Mouse (Mus musculus) liver, embryonic 14.5 days (tissue): Measurements from ENCODE around the gene Atp2a3. TPM values are rescaled to one million over a fixed set of nuclear protein-coding genes. Genes with fewer than 3 reads are reported as not detected.
A peak's percentile ranks its signal among the peaks of the same experiment; 100 is the strongest.

Source experiments
- ATAC-seq: fragments of 200-750 bp; cut with Nextera tagmentation; 2 replicates; pipeline ENCODE4 v1.8.0; 2017; ENCODE audit warnings: moderate number of reproducible peaks, mild to moderate bottlenecking, moderate library complexity; ENCODE audit not compliant: insufficient read depth
- DNase-seq, 3 experiments: peaks; one replicate each; pipeline ENCODE4 v3.0.0-alpha.2; 2012 to 2013; ENCODE audit warnings: low read depth in 3 of 3, low spot score in 3 of 3
- H3K27ac ChIP-seq: fragments of 300-500 bp; sonication (generic); 2 replicates; pipeline ENCODE4 v1.5.1; 2014; ENCODE audit warnings: moderate library complexity, mild to moderate bottlenecking, control low read depth, inconsistent platforms
- H3K27me3 ChIP-seq: fragments of 300-500 bp; sonication (generic); 2 replicates; pipeline ENCODE4 v1.6.1; 2014; ENCODE audit warnings: mild to moderate bottlenecking, low read length, moderate library complexity; ENCODE audit not compliant: control insufficient read depth, insufficient read depth
- H3K36me3 ChIP-seq: fragments of 300-500 bp; sonication (generic); replicated peaks from 2 replicates; pipeline ENCODE4 v1.6.1; 2014; ENCODE audit warnings: low read depth; ENCODE audit not compliant: control insufficient read depth, insufficient read depth
- H3K4me1 ChIP-seq, 2 experiments: fragments of 200-500 bp in 1 of 2; fragments of 300-500 bp in 1 of 2; sonication (generic) in 1 of 2; replicated peaks; 2 replicates each; pipeline ENCODE4 v1.6.1; 2012 to 2014; ENCODE audit warnings: antibody characterized with exemption in 1 of 2, inconsistent platforms in 1 of 2, low read length in 1 of 2; ENCODE audit not compliant: control insufficient read depth in 2 of 2, insufficient read depth in 2 of 2
- H3K4me2 ChIP-seq: fragments of 300-500 bp; sonication (generic); 2 replicates; pipeline ENCODE4 v1.6.1; 2014; ENCODE audit warnings: low read depth, mild to moderate bottlenecking, control low read depth, moderate library complexity
- H3K4me3 ChIP-seq, 2 experiments: fragments of 200-500 bp in 1 of 2; fragments of 300-500 bp in 1 of 2; sonication (generic) in 1 of 2; 2 replicates each; pipeline ENCODE4 v1.5.1; 2012 to 2014; ENCODE audit warnings: low read depth in 2 of 2, low read length in 2 of 2, mild to moderate bottlenecking in 2 of 2, control low read depth in 1 of 2, inconsistent platforms in 1 of 2, moderate library complexity in 1 of 2; ENCODE audit not compliant: insufficient read depth in 1 of 2
- H3K9ac ChIP-seq: fragments of 300-500 bp; sonication (generic); replicated peaks from 2 replicates; pipeline ENCODE4 v1.6.1; 2014; ENCODE audit warnings: mild to moderate bottlenecking, control low read depth, moderate library complexity
- H3K9me3 ChIP-seq: fragments of 300-500 bp; sonication (generic); 2 replicates; pipeline ENCODE4 v1.6.1; 2016; ENCODE audit warnings: low read length, mixed read lengths; ENCODE audit not compliant: control insufficient read depth
- CTCF ChIP-seq: IDR thresholded peaks from 2 replicates; pipeline ENCODE4 v1.5.1; 2016; ENCODE audit warnings: antibody characterized with exemption, low read depth, control low read depth
- EP300 ChIP-seq: IDR thresholded peaks from 2 replicates; pipeline ENCODE4 v1.6.1; 2016; ENCODE audit warnings: antibody characterized with exemption, low read depth
- WGBS: fragments of 180-500 bp; shearing (Covaris S2); extraction: QIAGEN DNeasy Blood & Tissue Kit; methylation state at CpG from one replicate; pipeline ENCODE4 v1.1.7; 2014; ENCODE audit not compliant: insufficient replicate concordance; 5-methylcytosine and 5-hydroxymethylcytosine counted together
- polyA plus RNA-seq, 2 experiments: library from polyadenylated mRNA; depleted of rRNA in 1 of 2; stranded (reverse) in 1 of 2; unstranded in 1 of 2; fragments of >200 nt; fragmentation: Nextera tagmentation in 1 of 2; extraction: Ambion mirVana in 1 of 2; gene quantifications; 2 replicates each; pipeline versions ENCODE4 v1.2.1 to v1.2.3; 2012 to 2014

Gene Atp2a3
- polyA plus RNA-seq, 2 experiments = 6.4 to 6.7 TPM

DNA sequence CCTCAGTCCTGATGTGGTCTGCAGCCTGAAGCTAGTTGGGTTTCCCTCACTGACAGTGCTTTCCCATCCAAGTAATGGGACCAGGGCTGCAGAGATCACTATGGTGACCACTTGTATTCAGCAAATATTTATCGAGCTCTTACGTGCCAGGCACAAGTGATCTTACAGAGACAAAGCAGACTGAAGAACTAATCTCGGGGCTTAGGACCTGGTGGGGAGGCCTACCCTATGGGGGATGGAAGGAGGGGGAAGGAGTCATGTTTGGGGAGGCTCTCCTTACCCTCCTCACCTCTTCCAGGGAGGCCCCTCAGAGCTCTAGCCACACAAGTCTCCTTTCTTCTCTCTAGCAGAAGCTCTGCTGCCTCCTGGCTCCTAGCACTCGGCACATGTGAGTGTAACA lies 62.9 kb downstream of the Atp2a3 start:
- Histone ChIP-seq H3K4me2 (no peak overlapping the region), H3K4me3 (no peak overlapping the region), H3K4me1 (peaks cover 0 to 15% of the 10 kb centered on the region in 2 experiments; a peak in 2 of 4 replicates), H3K36me3 (no peaks in the 10 kb centered on the region), H3K9ac (no peak overlapping the region), H3K27ac (no peak overlapping the region), H3K9me3 (no peaks in the 10 kb centered on the region), H3K27me3 (peaks cover 19% of the 10 kb centered on the region)
- ATAC-seq = no peak
- DNase-seq = no peak
- TF ChIP-seq CTCF (no peak), EP300 (no peak)
- 53% methylated on average over 4 of the region's 4 CpGs for WGBS

GRCm38 (mm10) chr11:73024236-73024904 lies 63.4 kb downstream of the Atp2a3 start:
- TF ChIP-seq EP300 (no peak), CTCF (no peak)
- Histone ChIP-seq H3K4me1 (peaks cover 0 to 15% of the 10 kb centered on the region in 2 experiments; a peak in 2 of 4 replicates), H3K9ac (no peak overlapping the region), H3K4me2 (no peak overlapping the region), H3K27ac (no peak overlapping the region), H3K36me3 (no peaks in the 10 kb centered on the region), H3K4me3 (no peak overlapping the region), H3K9me3 (no peaks in the 10 kb centered on the region), H3K27me3 (peaks cover 15% of the 10 kb centered on the region)
- WGBS = 22% methylated on average over 7 of the region's 7 CpGs
- DNase-seq (peak in 1 of 3 experiments; percentile 34), ATAC-seq (peak; percentile 57)

GRCm38 (mm10) chr11:73026961-73027360 lies 66.0 kb downstream of the Atp2a3 start:
- H3K4me2 ChIP-seq = no peak overlapping the region
- no peak overlapping the region for H3K9ac ChIP-seq
- no peaks in the 10 kb centered on the region for H3K27me3 ChIP-seq
- 49% methylated on average over 8 of the region's 8 CpGs for WGBS
- H3K9me3 ChIP-seq = no peaks in the 10 kb centered on the region
- peaks cover 0 to 19% of the 10 kb centered on the region in 2 experiments; a peak in 2 of 4 replicates for H3K4me1 ChIP-seq
- H3K36me3 ChIP-seq = no peaks in the 10 kb centered on the region
- no peak for TF ChIP-seq CTCF
- TF ChIP-seq EP300 = no peak
- no peak overlapping the region for H3K4me3 ChIP-seq
- H3K27ac ChIP-seq = no peak overlapping the region
- ATAC-seq (no peak), DNase-seq (no peak)

DNA sequence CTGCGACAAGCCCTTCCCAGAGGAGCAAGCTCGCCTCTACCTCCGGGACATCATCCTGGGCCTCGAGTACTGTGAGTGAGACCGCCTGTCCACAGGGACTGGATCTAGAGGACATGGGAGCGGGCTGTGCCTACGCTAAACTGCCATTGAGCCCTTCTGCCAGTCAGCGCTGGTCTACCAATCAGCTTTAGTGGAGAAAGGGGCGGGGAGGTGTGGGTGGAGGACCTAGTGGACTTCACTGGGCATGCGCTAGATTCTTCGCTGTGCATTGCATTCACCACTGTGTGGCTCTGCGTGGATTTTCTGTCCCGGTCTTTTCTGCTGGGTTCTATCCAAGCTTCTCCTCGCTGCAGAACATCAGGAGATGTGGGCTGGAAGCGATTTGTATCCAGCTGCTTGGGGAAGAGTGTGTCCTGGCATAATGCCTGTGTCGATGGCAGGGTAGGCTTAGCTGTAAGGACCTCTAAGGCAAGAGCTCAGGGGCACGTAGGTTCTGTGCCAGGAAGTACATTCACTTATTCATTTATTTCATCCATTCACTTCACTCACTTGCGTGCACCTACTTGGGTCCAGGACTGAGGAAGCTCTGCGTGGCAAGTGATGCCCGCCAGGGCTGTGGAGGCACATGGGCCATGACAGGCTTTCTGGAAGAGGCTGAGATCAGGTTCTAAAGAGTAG lies 70.0 kb downstream of the Atp2a3 start:
- Histone ChIP-seq H3K4me2 (peak overlapping the region; percentile 61), H3K4me1 (peaks cover 0 to 4% of the 10 kb centered on the region in 2 experiments; a peak in 1 of 4 replicates), H3K36me3 (no peaks in the 10 kb centered on the region), H3K9me3 (no peaks in the 10 kb centered on the region), H3K27ac (no peak overlapping the region), H3K4me3 (peak overlapping the region; percentile 24 to 48), H3K27me3 (no peaks in the 10 kb centered on the region), H3K9ac (no peak overlapping the region; the same call in 1 of the 2 replicates)
- WGBS = 42% methylated on average over 20 of the region's 20 CpGs
- ATAC-seq (peak; percentile 84), DNase-seq (peak; percentile 64 to 71 (median 71))
- TF ChIP-seq CTCF (0 out of 2 replicates have a peak, but pooled peaks have one; percentile 30), EP300 (no peak)

DNA sequence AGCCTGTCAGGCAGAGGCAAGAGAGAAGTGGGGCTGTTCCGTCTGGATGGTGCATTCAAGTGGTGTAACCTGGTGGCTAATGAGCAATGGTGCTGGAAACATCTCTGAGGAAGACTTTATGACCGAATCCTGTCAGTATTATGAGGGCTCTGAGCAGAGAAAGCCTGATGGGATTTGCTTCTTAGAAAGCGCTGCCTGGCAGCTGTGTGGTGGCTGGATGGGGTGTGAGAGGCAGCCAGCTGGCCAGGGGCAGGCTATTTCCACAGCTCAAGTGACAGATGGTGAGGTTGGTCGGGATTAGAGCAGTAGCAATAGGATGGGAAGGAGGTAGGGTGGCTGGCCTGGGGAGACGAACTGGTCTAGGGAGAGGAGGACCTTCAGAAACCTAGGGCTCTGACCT lies 70.6 kb downstream of the Atp2a3 start:
- no peak overlapping the region for H3K4me3 ChIP-seq
- ATAC-seq (no peak), DNase-seq (no peak)
- H3K9ac ChIP-seq = no peak overlapping the region
- H3K4me1 ChIP-seq = peaks cover 0 to 4% of the 10 kb centered on the region in 2 experiments; a peak in 1 of 4 replicates
- no peaks in the 10 kb centered on the region for H3K9me3 ChIP-seq
- no peaks in the 10 kb centered on the region for H3K27me3 ChIP-seq
- WGBS = 57% methylated on average over 5 of the region's 5 CpGs
- H3K4me2 ChIP-seq = no peak overlapping the region
- TF ChIP-seq EP300 = no peak
- TF ChIP-seq CTCF = no peak
- H3K27ac ChIP-seq = no peak overlapping the region
- no peaks in the 10 kb centered on the region for H3K36me3 ChIP-seq
